Mouse (Mus musculus): ENCODE results near the gene Fam228b. TPM values are rescaled to one million over a fixed set of nuclear protein-coding genes. Genes with fewer than 3 reads are reported as not detected.
"Not testable (repeated sequence)": the region's sequence is repeated elsewhere in the genome, so short reads cannot be mapped to it uniquely, and the experiment has no call there.

The Fam228b gene
- polyA plus RNA-seq (2015; fragmentation: Nextera tagmentation; extraction: Ambion mirVana), result 3.5 and 4.8 TPM in 2 replicates

DNA sequence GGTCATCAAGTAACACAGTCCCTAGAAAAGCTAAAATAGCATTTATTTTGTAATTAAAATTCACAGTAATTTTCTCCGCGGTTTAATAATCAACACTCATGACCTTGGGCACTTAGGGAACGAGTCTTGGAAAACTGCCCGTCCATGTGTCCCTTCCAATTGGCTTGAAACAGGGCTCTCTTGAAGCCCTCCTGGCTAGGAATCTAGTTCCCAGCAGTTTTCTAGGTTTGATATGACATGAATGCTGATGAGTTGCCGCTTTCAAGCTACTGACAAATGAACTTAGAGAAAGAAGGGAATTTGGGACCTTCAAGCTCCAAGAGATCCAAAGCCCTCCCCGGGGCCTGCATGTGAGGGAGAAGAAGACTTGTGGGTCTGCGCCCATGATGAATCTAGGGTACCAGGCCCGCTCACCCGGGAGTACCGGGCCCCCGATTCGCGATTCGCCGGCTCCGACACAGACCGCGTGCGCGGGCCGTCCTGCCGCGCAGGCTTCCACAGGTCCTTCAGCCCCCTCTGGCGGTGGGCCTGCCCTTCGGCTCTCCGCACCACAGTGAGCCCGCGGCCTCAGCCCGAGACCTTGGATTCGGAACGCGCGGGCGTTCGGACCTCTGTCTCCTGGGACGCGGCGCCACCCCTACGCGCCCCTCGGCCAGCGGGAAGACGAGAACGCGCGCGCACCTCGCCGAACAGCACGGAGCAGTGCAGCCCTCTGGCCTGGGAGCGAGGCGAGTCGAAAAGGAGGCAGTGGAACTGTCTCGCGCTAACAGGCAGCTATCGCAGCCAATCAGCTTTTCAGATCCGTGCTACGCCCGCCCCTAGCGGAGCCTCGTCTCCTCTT lies at the start of gene Fam228b, which contains the start of gene Pfn4:
TSS of gene Fam228b (minus strand) at position 776 of the 841 bp plus-strand sequence.
TSS of gene Pfn4 (plus strand) at position 531 of the 841 bp plus-strand sequence.
- peak; percentile 100 for ATAC-seq (ENCODE audit: low read depth)
- Histone ChIP-seq H3K4me3 (peak within 1 kb of the TSS; percentile 61), H3K27me3 (no peaks in the 10 kb centered on the region), H3K27ac (replicated peaks) (peak within 1 kb of the TSS; percentile 95), H3K9me3 (no peaks in the 10 kb centered on the region), H3K9ac (peak within 1 kb of the TSS; percentile 82), H3K36me3 (no peaks in the 10 kb centered on the region), H3K4me1 (replicated peaks) (peaks cover 4% of the 10 kb centered on the region), H3K4me2 (peak within 1 kb of the TSS; percentile 54)
- WGBS, result 3% methylated on average over 61 of the region's 61 CpGs

DNA sequence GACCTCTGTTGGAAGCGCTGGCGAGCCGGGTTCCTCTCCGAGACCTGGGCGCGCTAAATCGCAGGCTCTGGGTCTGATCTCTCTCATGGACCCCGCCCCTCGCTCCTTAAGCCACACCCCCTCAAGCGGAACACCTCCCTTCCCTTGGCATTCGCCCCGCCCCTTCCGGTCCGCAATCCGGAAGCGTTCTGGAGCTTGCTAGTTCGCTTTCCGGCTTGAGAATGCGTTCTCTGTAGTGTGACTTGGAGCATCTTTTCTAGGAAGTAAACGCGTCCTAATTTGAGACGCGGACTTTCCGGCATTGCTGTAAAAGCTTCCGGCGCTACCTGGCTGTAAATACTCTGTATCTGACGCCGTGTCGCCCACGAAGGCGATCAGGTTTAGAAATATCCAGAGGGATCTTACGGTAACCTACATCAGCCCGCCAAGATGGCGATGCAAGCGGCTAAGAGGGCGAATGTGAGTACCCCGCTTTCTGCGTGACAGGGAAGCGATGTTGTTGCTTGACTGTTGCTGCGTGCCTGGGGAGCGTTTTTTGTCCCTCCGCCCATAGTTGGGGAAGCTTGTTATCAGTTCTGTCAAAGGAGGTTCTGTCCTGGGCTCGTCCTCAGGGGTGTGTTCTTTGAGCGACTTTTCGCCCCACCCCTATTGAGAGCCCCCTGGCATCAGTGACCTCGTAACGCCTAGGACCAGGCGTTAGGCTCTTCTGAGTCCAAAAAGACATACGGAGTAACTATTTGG lies 48.5 kb upstream of the Fam228b start, which contains the start of gene Sf3b6:
TSS of gene Sf3b6 (plus strand) at position 184 of the 741 bp plus-strand sequence.
- Histone ChIP-seq H3K9ac (peak within 1 kb of the TSS; percentile 80), H3K27ac (replicated peaks) (peak within 1 kb of the TSS; percentile 85), H3K9me3 (no peaks in the 10 kb centered on the region), H3K27me3 (no peaks in the 10 kb centered on the region; the same call in 1 of the 2 replicates), H3K4me1 (replicated peaks) (peaks cover 27% of the 10 kb centered on the region), H3K4me2 (peak within 1 kb of the TSS; percentile 86), H3K4me3 (peak within 1 kb of the TSS; percentile 71), H3K36me3 (peaks cover 20% of the 10 kb centered on the region)
- ATAC-seq (ENCODE audit: low read depth), result peak; percentile 99
- under 1% methylated on average over 49 of the region's 49 CpGs for WGBS

DNA sequence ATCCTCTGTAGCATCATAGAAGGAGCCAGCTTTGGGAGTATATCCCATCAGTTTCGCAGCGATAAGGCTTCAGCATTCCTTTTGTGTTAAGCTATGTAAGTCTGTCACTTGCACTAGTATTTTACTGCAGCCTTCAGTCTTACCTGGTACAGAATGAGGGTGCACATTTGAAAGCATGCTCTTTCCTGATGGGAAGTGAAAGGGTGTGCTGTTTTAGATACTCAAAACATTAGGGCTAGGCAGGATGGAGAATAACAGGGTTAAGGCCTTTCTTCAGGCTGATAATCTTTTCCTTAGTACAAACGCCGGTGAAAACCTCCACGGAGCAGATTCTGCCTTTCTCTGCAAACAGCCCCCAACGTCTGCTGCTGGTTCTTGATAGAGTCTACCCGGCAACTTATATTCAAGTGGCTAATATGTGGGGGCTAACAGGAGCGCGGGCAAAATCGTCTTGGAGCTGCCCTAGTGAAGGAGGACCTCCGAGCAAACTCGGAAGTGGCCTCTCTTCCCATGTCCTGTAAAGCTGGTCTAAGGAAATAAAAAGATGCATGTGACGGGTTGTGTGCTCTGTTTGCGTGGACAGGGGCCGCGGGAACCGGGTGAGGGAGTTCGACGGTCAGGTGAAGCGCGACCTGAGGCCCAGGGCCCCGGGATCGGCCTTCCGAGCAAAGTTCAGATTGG lies 47.8 kb upstream of the Fam228b start:
- Histone ChIP-seq H3K9me3 (no peaks in the 10 kb centered on the region), H3K27ac (replicated peaks) (peak overlapping the region; percentile 85), H3K9ac (peak overlapping the region; percentile 75), H3K36me3 (peaks cover 14% of the 10 kb centered on the region), H3K4me3 (peak overlapping the region; percentile 71), H3K27me3 (no peaks in the 10 kb centered on the region; the same call in 1 of the 2 replicates), H3K4me2 (peak overlapping the region; percentile 64), H3K4me1 (replicated peaks) (peaks cover 27% of the 10 kb centered on the region)
- peak; percentile 86 for ATAC-seq (ENCODE audit: low read depth)
- WGBS, result 11% methylated on average over 24 of the region's 24 CpGs

DNA sequence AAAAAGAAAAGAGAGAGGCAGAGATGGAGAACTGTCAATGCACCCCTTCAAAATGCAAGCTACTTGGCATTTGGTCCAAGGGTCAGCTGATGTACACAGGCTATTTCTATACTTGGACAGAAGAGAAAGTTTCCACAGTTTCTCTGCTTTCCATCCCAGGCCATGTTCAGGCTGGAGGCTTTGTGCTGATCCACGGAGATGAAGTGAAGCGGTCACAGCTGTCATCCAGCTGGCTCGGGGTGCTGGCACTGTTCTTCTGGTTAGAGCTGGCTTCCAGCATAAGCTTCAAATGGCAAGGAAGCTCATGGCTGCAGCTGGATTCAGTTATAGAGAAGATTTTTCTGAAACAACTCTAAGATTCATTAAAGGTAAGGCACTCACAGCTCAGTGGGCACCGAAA lies 44.6 kb upstream of the Fam228b start:
- no peak for ATAC-seq (ENCODE audit: low read depth)
- Histone ChIP-seq H3K4me2 (no peak overlapping the region), H3K36me3 (no peaks in the 10 kb centered on the region), H3K27ac (replicated peaks) (no peak overlapping the region), H3K4me3 (no peak overlapping the region), H3K27me3 (no peaks in the 10 kb centered on the region; the same call in 1 of the 2 replicates), H3K9me3 (no peaks in the 10 kb centered on the region; the same call in 1 of the 2 replicates), H3K9ac (no peak overlapping the region), H3K4me1 (replicated peaks) (peaks cover 15% of the 10 kb centered on the region)
- 76% methylated on average over 4 of the region's 4 CpGs for WGBS

DNA sequence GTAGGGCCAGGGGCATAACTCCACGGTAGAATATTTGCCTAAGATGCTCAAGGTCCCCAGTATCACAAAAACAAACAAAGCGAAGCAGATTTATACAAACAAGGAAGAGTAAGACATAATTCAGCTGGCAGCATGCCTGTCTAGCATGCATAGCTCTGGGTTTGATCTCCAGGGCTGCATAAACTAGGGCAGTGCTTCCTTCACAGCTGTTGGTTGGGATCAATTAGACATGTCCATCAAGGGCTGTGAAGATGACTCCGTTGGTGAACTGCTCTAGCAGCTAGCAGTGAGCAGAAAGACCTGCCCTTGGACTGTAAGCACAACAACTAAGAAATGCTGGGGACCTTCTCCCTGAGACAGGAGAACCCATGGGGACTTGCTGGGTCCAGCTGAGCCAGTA lies 42.6 kb upstream of the Fam228b start:
- Histone ChIP-seq H3K4me1 (replicated peaks) (peaks cover 6% of the 10 kb centered on the region), H3K9ac (no peak overlapping the region), H3K4me3 (no peak overlapping the region), H3K9me3 (no peaks in the 10 kb centered on the region; the same call in 1 of the 2 replicates), H3K27ac (replicated peaks) (no peak overlapping the region), H3K27me3 (no peaks in the 10 kb centered on the region; the same call in 1 of the 2 replicates), H3K4me2 (no peak overlapping the region), H3K36me3 (no peaks in the 10 kb centered on the region)
- ATAC-seq (ENCODE audit: low read depth), result no peak
- WGBS, result 75% methylated on average over 3 of the region's 3 CpGs

DNA sequence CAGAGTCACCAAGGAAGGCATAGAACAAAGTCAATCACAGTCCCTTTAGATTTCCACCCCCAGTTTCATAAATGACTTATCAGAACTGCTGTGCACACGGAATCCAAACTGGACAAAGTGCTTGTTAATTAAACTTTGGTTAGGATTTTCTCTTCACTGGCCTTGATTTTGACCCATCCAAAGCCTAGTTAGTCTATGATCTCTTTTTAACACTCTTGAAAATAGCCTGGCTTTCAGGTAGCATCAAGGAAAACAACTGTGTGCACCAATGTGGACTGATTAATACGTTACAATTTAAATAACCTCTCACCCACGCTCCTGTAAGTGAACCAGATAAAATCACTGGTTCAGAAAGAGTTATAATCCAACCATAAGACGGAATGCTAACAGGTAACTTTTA lies 42.0 kb upstream of the Fam228b start:
- no peaks in the 10 kb centered on the region for H3K36me3 ChIP-seq
- H3K4me1 ChIP-seq (replicated peaks), result no peaks in the 10 kb centered on the region
- H3K27ac ChIP-seq (replicated peaks), result no peak overlapping the region
- no peaks in the 10 kb centered on the region; the same call in 1 of the 2 replicates for H3K9me3 ChIP-seq
- H3K4me3 ChIP-seq, result no peak overlapping the region
- ATAC-seq (ENCODE audit: low read depth), result no peak
- 81% methylated on average over 4 of the region's 4 CpGs for WGBS
- H3K4me2 ChIP-seq, result no peak overlapping the region
- no peaks in the 10 kb centered on the region; the same call in 1 of the 2 replicates for H3K27me3 ChIP-seq
- no peak overlapping the region for H3K9ac ChIP-seq

DNA sequence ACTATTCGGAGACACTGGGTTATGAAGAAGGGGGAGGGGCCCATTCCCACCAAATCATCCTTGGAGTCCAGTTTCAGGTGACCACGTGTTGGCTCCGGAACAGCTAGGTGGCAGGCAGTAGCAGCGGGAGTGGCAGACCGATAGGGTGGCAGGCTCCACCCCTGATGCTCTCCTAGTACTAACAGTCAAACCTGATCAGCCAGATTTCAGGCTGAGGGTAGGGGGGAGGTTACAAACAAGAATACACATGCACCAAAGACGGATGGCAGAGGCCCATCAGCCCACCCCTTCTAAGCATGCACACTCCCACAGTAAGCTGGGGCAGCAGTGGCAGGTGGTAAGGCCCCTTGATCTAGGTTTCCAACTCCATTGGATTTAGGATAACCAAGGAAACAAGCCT lies 28.4 kb upstream of the Fam228b start:
- not testable (repeated sequence) for H3K27ac ChIP-seq (replicated peaks); ATAC-seq (ENCODE audit: low read depth); H3K4me1 ChIP-seq (replicated peaks); H3K9me3 ChIP-seq; H3K4me3 ChIP-seq; H3K36me3 ChIP-seq; H3K9ac ChIP-seq; H3K4me2 ChIP-seq; H3K27me3 ChIP-seq
- WGBS, result 82% methylated on average over 6 of the region's 6 CpGs

DNA sequence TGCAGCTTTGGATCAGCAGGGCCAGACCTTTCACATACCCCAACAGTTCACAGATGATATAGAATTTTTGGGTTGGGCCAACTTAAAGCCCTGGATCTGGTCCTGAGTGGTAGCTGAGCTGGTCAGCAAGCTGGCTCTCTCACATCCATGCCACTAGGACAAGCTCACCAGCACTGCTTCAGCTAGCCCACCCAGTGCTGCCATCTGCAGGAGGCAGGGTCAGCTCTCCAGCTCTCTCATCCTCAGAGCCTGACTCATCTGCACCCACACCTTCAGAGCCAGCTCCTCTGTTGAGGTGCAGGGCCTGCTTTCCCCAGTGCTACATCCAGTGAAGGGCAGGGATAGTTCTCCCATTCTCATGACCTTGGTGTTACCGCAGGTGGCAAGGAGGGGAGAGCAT lies 24.7 kb upstream of the Fam228b start:
- H3K9me3 ChIP-seq, result no peaks in the 10 kb centered on the region
- no peak for ATAC-seq (ENCODE audit: low read depth)
- H3K36me3 ChIP-seq, result no peaks in the 10 kb centered on the region
- no peak overlapping the region for H3K4me2 ChIP-seq
- no peaks in the 10 kb centered on the region for H3K27me3 ChIP-seq
- WGBS, result 50% methylated on average over 1 of the region's 1 CpGs
- H3K27ac ChIP-seq (replicated peaks), result no peak overlapping the region
- no peak overlapping the region for H3K9ac ChIP-seq
- H3K4me3 ChIP-seq, result no peak overlapping the region
- H3K4me1 ChIP-seq (replicated peaks), result no peaks in the 10 kb centered on the region

DNA sequence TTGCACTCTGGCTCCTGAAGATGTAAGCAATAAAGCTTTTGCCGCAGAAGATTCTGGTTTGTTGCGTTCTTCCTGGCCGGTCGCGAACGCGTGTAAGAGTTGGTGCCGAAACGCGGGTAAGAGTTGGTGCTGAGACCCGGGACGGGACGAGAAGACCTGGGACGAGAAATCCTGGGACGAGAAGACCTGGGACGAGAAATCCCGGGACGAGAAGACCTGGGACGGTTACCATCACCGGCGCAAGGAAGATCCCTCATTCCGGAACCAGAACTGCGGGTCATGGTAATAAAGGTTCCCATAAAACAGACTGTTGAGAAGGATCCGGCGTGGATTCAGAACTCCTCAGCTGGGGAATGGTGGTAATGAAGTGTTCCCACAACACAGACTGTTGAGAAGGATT lies 19.1 kb upstream of the Fam228b start:
- H3K9ac ChIP-seq; H3K9me3 ChIP-seq; H3K4me3 ChIP-seq; H3K27me3 ChIP-seq; H3K27ac ChIP-seq (replicated peaks); H3K36me3 ChIP-seq; H3K4me2 ChIP-seq; ATAC-seq (ENCODE audit: low read depth); H3K4me1 ChIP-seq (replicated peaks): not testable (repeated sequence)
- 94% methylated on average over 25 of the region's 25 CpGs for WGBS

DNA sequence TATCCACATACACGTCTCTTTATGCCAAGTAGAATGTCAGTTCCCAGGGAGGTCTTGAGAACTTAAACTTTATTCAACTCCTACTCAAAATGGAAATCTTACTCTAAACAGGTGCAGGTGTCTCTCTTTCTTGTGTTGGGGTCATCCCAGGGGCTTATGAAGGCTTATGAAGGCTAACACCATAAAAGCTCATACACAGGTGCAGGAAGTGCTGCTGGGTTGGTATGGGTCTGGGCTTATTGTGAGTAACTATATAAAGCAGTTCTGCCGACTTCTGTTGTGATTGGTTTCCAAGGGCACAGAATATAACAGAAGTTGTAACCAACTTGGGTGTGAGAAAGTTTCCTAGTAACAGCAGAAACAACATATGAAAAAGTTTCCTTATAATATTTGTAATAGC lies 15.4 kb upstream of the Fam228b start:
- H3K27me3 ChIP-seq, result no peaks in the 10 kb centered on the region
- H3K9ac ChIP-seq, result no peak overlapping the region
- no peak overlapping the region for H3K27ac ChIP-seq (replicated peaks)
- no peaks in the 10 kb centered on the region for H3K9me3 ChIP-seq
- no peak for ATAC-seq (ENCODE audit: low read depth)
- H3K4me2 ChIP-seq, result no peak overlapping the region
- H3K4me1 ChIP-seq (replicated peaks), result no peaks in the 10 kb centered on the region
- H3K36me3 ChIP-seq, result no peaks in the 10 kb centered on the region
- 70% methylated on average over 2 of the region's 2 CpGs for WGBS
- H3K4me3 ChIP-seq, result no peak overlapping the region

DNA sequence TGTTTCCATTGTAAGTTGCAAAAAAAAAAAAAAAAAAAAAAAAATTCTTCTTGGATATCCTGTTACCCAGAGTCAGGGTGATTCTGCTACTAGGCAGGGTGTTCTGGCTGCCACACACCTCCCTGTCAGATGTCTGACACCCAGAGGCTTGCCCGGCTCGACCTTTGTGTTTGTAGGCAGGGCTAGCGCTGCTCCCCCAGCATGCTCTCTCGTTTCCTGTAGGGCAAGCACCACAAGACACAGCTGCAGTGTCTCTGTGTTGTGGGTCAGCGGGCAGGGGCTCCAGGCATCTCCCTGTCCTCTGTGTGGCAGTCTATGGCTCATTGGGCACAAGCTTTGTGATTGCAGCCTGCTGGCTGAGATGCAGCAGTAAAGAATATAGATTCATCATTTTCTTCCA lies 14.5 kb upstream of the Fam228b start:
- Histone ChIP-seq H3K36me3 (no peaks in the 10 kb centered on the region), H3K27ac (replicated peaks) (no peak overlapping the region), H3K9me3 (no peaks in the 10 kb centered on the region), H3K27me3 (no peaks in the 10 kb centered on the region), H3K4me1 (replicated peaks) (no peaks in the 10 kb centered on the region), H3K4me2 (no peak overlapping the region), H3K4me3 (no peak overlapping the region), H3K9ac (no peak overlapping the region)
- WGBS, result 56% methylated on average over 5 of the region's 5 CpGs
- no peak for ATAC-seq (ENCODE audit: low read depth)
